Mouse (Mus musculus) frontal cortex, postnatal 25 days (tissue): ENCODE data around the gene Ripk1.

ENCODE experiments used
- DNase-seq, 2 experiments: peaks; one replicate each; pipeline ENCODE4 v3.0.0; 2022; ENCODE audit warnings: low spot score in 2 of 2

The Ripk1 gene

GRCm38 (mm10) chr13:34002058-34003006 is at the start of gene Ripk1, which contains the start of gene Serpinb6a:
Gene Ripk1, plus strand, starts transcription at chr13:34002363.
Gene Serpinb6a, minus strand, starts transcription at chr13:34002794.
- peak; percentile 75 to 83 for DNase-seq

- DNase-seq: no peak
These were observed 49.2 kb upstream of the Ripk1 start for GRCm38 (mm10) chr13:33952947-33953346.

DNA sequence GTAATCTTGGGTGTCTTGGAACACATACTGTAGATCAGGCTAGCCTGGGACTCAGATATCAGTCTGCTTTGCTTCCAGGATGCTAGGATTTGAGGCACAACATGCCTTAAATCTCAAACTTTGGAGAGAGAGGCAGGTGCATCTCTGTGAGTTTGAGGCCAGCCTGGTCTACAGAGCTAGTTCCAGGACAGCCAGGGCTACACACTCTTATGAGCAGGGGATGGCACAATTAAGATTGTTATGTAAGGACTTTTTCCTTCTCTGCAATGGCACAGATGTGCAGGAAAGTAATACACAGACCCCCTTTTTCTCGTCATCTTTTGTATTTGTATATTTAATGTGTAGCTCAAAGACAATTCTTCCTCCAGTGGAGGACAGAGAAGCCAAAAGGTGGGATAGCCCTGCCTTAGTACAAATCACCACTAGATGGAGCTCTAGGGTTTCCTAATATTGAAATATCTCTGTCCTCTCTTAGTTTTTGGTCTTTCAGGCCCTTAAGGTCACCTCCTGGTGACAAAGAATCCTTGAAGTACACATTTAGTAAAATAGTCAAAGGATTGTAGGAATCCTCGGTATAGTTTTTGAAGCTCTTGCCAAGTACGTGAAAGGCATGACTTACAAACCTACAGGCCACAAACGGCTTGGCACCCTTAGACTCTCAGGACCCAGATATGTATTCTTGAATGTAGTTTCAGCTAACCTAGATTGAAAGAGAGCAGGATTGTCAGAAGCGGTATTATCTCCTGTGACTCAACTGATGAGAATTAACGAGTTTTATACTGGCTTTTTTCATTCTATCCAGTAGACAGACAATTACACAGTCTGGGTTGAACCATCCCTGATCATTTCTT is 45.4 kb upstream of the Ripk1 start:
- DNase-seq: no peak

DNA sequence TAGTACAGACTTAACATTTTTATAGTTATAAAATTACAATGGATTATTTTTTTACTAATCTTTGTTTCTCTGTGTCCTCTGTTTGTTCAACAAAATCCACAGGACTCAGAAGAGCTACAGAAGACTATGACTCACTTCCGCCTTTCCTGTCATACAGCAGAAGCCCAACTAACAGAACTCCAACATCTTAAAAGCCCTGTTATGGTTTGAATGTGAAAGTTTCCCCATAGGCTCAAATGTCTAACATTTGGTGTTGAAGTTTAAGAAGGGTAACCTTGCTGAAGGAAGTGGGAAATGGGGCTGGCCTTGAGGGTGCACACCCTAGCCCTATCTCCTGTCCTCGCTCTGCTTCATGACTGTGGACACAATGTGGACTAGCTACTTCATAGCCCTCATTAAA is 42.4 kb upstream of the Ripk1 start:
- DNase-seq: no peak

GRCm38 (mm10) chr13:33964206-33965046 is 37.7 kb upstream of the Ripk1 start, which contains the start of gene Nqo2:
Gene Nqo2, plus strand, starts transcription at chr13:33964687.
- peak; percentile 23 to 35 for DNase-seq

DNA sequence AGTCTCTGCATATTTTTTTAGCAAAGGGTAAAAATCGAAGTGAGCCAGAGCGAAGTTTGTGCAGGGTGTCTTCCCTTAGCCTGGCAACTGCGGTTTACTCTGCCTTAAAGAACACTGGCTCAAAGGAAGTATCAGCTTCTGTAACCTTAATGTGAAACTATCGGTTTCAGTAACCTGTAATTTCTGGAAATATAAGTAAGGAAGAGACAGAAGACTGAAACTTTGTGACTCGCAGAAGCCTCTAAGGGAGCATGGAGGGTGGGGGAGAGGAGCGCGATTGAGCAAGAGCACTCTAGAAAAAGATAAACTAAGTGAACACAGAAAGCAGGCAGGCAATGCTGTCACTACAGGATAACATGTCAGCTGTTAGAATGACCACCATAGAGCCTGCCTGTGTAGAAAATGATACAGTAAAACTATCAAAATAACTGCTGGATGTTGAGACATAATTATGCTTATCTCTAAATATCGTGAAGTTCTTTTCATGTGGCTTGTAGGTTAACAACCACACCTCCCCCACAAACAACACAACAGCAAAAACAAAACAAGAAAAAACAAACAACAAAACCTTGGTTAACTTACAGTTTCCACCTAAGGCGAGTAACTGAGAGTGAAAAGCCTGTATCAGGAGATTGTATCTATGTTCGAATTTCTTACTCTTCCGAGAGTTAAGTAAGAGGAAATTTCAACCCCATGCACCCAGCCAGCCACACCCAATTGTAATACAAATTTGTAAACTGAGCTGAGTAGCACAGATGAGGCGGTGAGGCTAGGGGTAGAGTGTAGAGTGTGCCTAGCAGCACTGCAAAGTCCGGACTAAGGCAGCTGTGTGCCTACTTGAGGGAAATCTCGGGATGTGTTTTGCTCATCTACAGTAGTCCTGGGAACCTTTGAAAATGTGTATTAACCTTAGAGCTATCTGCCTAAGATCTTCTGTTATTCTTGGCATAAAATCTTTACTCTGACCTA is 36.8 kb upstream of the Ripk1 start:
- DNase-seq: no peak

GRCm38 (mm10) chr13:33966025-33966412 is 36.1 kb upstream of the Ripk1 start:
- no peak for DNase-seq

GRCm38 (mm10) chr13:33966574-33966973 is 35.6 kb upstream of the Ripk1 start:
- no peak for DNase-seq

DNA sequence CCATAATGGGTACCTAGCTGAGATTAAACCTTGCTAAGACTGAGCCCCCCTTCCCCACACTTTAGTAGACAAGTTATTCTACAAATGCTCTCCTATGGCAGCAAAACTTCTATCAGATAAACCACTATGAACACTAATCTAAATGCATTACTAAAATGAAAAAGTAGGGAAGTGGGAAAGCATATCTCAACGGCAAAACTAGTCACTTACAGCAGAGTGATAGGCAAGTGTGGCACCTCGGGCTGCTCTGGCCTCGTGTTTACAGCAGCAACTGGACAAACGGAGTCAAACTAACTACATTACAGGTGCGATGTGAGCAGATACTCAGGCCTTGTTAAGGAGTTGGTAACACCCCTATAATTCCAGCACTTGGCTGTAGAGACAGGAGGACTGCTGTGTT is 12.5 kb upstream of the Ripk1 start:
- no peak for DNase-seq

DNA sequence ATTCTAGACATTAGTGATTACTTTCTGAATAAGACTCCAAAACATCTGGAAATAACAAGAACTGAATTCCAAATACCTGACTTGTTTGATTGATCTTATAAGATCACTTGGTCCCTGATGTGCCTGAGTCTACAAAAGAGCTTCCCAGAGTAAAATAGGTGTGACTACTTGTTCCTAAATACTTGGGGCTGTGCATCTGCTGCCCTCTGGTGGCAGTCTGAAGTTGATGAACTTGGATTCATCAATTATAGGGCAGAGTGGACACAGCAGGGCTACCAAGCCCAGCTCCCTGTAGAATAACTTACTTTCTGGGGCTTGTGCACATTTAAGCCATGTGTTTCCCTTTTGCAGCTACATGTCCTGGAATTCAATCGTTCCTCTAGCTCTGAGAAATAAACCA is 7.0 kb upstream of the Ripk1 start:
- DNase-seq: peak; percentile 39 to 49

DNA sequence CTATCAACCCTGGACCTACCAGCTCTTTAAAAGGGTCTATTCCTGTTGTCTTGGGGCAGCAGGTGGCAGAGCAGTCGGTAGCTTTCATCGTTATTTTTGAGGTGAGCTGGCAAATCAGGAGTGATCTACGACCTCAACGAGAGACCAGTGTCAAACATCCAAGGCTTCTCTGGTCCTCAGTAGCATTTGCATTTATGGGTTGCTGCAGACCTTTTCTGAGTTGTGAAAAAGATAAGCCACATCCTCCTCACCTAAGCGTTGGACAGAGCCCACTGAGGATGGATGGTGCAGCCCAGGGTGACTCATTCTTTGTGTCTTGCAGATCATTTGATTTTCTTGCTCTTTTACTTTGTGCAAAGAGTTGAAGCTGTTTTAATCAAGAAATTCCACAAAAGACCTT is 895 bp downstream of the Ripk1 start:
- no peak for DNase-seq

GRCm38 (mm10) chr13:34007234-34007633 is 5.1 kb downstream of the Ripk1 start:
- DNase-seq: no peak

- no peak for DNase-seq
These were observed 14.9 kb downstream of the Ripk1 start for GRCm38 (mm10) chr13:34016927-34017569.

GRCm38 (mm10) chr13:34018521-34018920 is 16.4 kb downstream of the Ripk1 start:
- DNase-seq: no peak

- DNase-seq: no peak
These were observed 19.8 kb downstream of the Ripk1 start for GRCm38 (mm10) chr13:34021998-34022397.

GRCm38 (mm10) chr13:34032041-34032440 is 29.9 kb downstream of the Ripk1 start:
- no peak for DNase-seq

DNA sequence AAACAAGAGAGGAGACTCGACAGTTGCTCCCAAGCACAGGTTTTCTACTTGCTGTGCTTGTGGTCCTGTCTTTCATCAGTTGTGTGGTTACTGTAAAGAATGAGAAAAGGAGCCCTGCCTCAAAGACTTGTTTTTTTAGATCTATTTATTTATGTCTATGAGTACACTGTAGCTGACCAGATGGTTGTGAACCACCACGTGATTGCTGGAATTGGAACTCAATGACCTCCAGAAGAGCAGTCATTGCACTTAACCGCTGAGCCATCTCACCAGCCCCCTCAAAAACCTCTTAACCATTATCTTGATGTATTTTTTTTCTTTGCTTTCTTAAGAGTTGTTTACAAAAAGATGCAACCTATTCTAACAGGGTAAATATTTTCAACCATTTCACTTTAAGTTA is 33.3 kb downstream of the Ripk1 start:
- no peak for DNase-seq

GRCm38 (mm10) chr13:34036726-34037125 is 34.6 kb downstream of the Ripk1 start:
- DNase-seq: no peak

DNA sequence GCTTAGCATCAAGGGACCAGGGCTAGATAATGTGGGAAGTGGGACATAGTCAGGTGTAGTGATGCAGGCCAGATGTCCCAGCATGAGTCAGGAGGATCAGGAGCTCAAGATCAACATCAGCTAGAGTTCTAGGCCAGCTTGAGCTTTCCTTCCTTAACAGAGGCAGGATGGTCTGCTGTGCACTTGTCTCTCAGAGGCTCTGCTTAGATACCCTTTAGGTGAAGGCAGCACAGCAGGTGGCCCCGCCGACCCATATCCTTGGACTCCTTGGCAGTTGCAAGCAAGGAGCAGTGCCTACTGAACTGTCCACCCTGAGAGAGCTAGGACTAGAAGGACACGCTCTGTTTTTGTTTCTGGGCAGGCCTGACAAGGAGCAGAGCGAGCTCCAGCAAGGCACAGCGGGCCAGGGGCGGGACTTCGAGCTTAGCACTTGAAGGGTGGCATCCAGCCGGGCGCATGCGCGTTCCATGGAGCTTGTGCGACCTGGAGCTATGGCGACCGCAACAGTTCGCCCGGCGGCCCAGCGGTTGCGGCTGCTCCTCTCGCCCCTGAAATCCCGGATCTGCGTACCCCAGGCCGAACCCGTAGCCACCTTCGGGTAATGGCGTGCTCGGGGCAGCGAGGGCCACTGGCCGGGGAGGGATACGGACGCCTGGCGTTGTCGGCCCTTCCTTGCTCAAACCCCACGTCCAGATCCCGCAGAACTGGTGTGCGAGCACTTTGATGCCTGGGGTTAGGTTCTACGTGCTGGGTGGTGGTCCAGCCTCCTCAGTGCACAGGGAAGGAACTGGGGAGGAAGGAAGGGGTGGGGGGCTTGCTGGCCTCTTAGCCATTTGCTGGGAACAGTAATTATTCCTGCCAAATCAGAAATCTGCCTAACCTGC is 35.3 kb downstream of the Ripk1 start, which contains the start of gene Bphl:
Bphl (plus strand) TSS at position 426 of the 884 bp plus-strand sequence.
- peak; percentile 85 to 90 for DNase-seq
